ENCODE assay signal across 9 mouse cellular contexts in genomic region chr6:87424037-87424816, GRCm38 (mm10). TPM values are rescaled to one million over a fixed set of nuclear protein-coding genes. Genes with fewer than 3 reads are reported as not detected.
DNase-seq lines count a peak whose midpoint lies in the region; ATAC-seq and TF ChIP-seq lines count a peak whose summit lies in the region.
"Had no signal": no experiment of that assay in that cellular context is flagged by ENCODE, and none has a peak within 500 bp of the region (broad histone marks: within the 10 kb centered on the region; RNA-seq: fewer than 3 reads in every experiment).

No protein-coding gene starts in this region.

- no peak for ATAC-seq in midbrain, embryonic 14.5 days (ENCODE audit: low FRiP score, low TSS enrichment)
- ATAC-seq in midbrain, embryonic 11.5 days (ENCODE audit: low FRiP score): no peak
- no peak for ATAC-seq in midbrain, postnatal 0 days (ENCODE audit: low FRiP score)
- no peak for ATAC-seq in erythroblast, adult 5-6 weeks (replicated peaks; ENCODE audit: low FRiP score, poor library complexity, severe bottlenecking)
- no peak for ATAC-seq in inflammation-experienced regulatory T-cells, adult 6 months

- H3K27me3 ChIP-seq in midbrain, embryonic 14.5 days (ENCODE audit: control insufficient read depth, insufficient read depth, low read length): no peaks in the 10 kb centered on the region
- no peaks in the 10 kb centered on the region for H3K27me3 ChIP-seq in midbrain, embryonic 11.5 days (ENCODE audit: control insufficient read depth, insufficient read depth, low read length)
- no peaks in the 10 kb centered on the region for H3K27me3 ChIP-seq in midbrain, postnatal 0 days (ENCODE audit: insufficient read depth, low read length)

- no peak overlapping the region for H3K27ac ChIP-seq in midbrain, embryonic 14.5 days (replicated peaks; ENCODE audit: low read depth, low read length)
- H3K27ac ChIP-seq in midbrain, embryonic 11.5 days (ENCODE audit: low read depth, low read length): no peak overlapping the region
- no peak overlapping the region for H3K27ac ChIP-seq in midbrain, postnatal 0 days (ENCODE audit: low read depth, low read length)
- H3K27ac ChIP-seq: limb, embryonic 12.5 days had no signal

- no peaks in the 10 kb centered on the region for H3K9me3 ChIP-seq in midbrain, embryonic 14.5 days (ENCODE audit: control insufficient read depth, low read length)
- no peaks in the 10 kb centered on the region for H3K9me3 ChIP-seq in midbrain, embryonic 11.5 days (ENCODE audit: control insufficient read depth, low read length)
- no peaks in the 10 kb centered on the region for H3K9me3 ChIP-seq in midbrain, postnatal 0 days (ENCODE audit: low read length)
- H3K9me3 ChIP-seq: limb, embryonic 12.5 days had no signal

- WGBS in midbrain, embryonic 14.5 days: 50% methylated on average over 19 of the region's 19 CpGs
- WGBS in midbrain, embryonic 11.5 days: 82% methylated on average over 19 of the region's 19 CpGs
- 47% methylated on average over 19 of the region's 19 CpGs for WGBS in midbrain, postnatal 0 days

- intact Hi-C loops in heart, postnatal 36 days (cut with DNase I): no loop called here

- H3K36me3 ChIP-seq in midbrain, embryonic 14.5 days (ENCODE audit: control insufficient read depth, insufficient read depth, low read length): no peaks in the 10 kb centered on the region
- H3K36me3 ChIP-seq in midbrain, embryonic 11.5 days (ENCODE audit: control insufficient read depth, insufficient read depth, low read length): no peaks in the 10 kb centered on the region
- no peaks in the 10 kb centered on the region for H3K36me3 ChIP-seq in midbrain, postnatal 0 days (ENCODE audit: insufficient read depth, low read length)
- H3K36me3 ChIP-seq: limb, embryonic 12.5 days had no signal

- DNase-seq in cerebellum, postnatal 14 days: peak; percentile 53 to 76
- no peak for DNase-seq in cerebellum, adult 11-12 months
- peak; percentile 67 for DNase-seq in midbrain, embryonic 14.5 days
- DNase-seq in midbrain, embryonic 11.5 days (ENCODE audit: low spot score, missing footprints): no peak
- DNase-seq in heart, postnatal 36 days: peak; percentile 22 to 41
- peak; percentile 45 for DNase-seq in midbrain, postnatal 0 days (ENCODE audit: low spot score)

- H3K4me3 ChIP-seq in midbrain, embryonic 14.5 days (replicated peaks; ENCODE audit: low read depth, low read length): no peak overlapping the region
- no peak overlapping the region for H3K4me3 ChIP-seq in midbrain, embryonic 11.5 days (ENCODE audit: low read depth, low read length)
- H3K4me3 ChIP-seq in midbrain, postnatal 0 days (ENCODE audit: low read depth, low read length): peak overlapping the region; percentile 9; the same call in 1 of the 2 replicates
- H3K4me3 ChIP-seq: limb, embryonic 12.5 days had no signal

- TF ChIP-seq CTCF in midbrain, postnatal 0 days (IDR thresholded peaks at IDR 0.05): peak; percentile 13; the same call in 1 of the 2 replicates

- H3K9ac ChIP-seq in midbrain, embryonic 14.5 days (replicated peaks; ENCODE audit: low read length): no peak overlapping the region
- H3K9ac ChIP-seq in midbrain, embryonic 11.5 days (ENCODE audit: low read length): no peak overlapping the region
- H3K9ac ChIP-seq in midbrain, postnatal 0 days (replicated peaks; ENCODE audit: low read length, poor library complexity, severe bottlenecking): no peak overlapping the region
- H3K9ac ChIP-seq: limb, embryonic 12.5 days had no signal

- no peaks in the 10 kb centered on the region for H3K4me1 ChIP-seq in midbrain, embryonic 14.5 days (ENCODE audit: control insufficient read depth, insufficient read depth, low read length)
- H3K4me1 ChIP-seq in midbrain, embryonic 11.5 days (ENCODE audit: control insufficient read depth, insufficient read depth, low read length): no peaks in the 10 kb centered on the region
- H3K4me1 ChIP-seq in midbrain, postnatal 0 days (ENCODE audit: insufficient read depth, low read length): no peaks in the 10 kb centered on the region
- H3K4me1 ChIP-seq: limb, embryonic 12.5 days had no signal

- H3K4me2 ChIP-seq in midbrain, embryonic 14.5 days (ENCODE audit: low read length): peak overlapping the region; percentile 30
- H3K4me2 ChIP-seq in midbrain, embryonic 11.5 days: no peak overlapping the region
- H3K4me2 ChIP-seq in midbrain, postnatal 0 days (ENCODE audit: low read depth, low read length, poor library complexity, severe bottlenecking): peak overlapping the region; percentile 24
- H3K4me2 ChIP-seq: limb, embryonic 12.5 days had no signal

RNA-seq across cellular contexts. Expression of gene Bmp10, which starts 4.6 kb away (rescaled TPM):
- polyA plus RNA-seq in midbrain, embryonic 14.5 days (2014; fragmentation: Nextera tagmentation; extraction: Ambion mirVana): not detected in 2 replicates
- not detected in 2 replicates for polyA plus RNA-seq in midbrain, embryonic 11.5 days (2014; fragmentation: Nextera tagmentation; extraction: Ambion mirVana)
- 10 to 100 TPM; 26.3 to 39.5 TPM for total RNA-seq in heart, postnatal 36 days (2021)
- not detected in 2 replicates for total RNA-seq in midbrain, postnatal 0 days (2014; rRNA removed)
- polyA plus RNA-seq in midbrain, postnatal 0 days (2015; fragmentation: Nextera tagmentation; extraction: Ambion mirVana): not detected in 2 replicates
- total RNA-seq in erythroblast, adult 5-6 weeks (2015; ENCODE audit: low replicate concordance): not detected in 2 replicates
- not detected in 2 replicates for total RNA-seq in erythroblast, adult 5-6 weeks (2017; ENCODE audit: low replicate concordance)
- polyA plus RNA-seq in inflammation-experienced regulatory T-cells, adult 6 months (2017; shearing (Covaris generic)): not detected
- polyA plus RNA-seq: limb, embryonic 12.5 days had no signal

RNA-seq across cellular contexts. Expression of gene Gkn3, which starts 35.5 kb away (rescaled TPM):
- 0.27 TPM in 1 of 2 replicates, not detected in the other for polyA plus RNA-seq in midbrain, embryonic 14.5 days (2014; fragmentation: Nextera tagmentation; extraction: Ambion mirVana)
- 0.42 TPM in 1 of 2 replicates, not detected in the other for polyA plus RNA-seq in midbrain, embryonic 11.5 days (2014; fragmentation: Nextera tagmentation; extraction: Ambion mirVana)
- total RNA-seq in heart, postnatal 36 days (2021): 1 to 10 TPM in 1 of 2 experiments, under 1 TPM in 1; 0.84 to 2.2 TPM
- 2.6 TPM in 1 of 2 replicates, not detected in the other for total RNA-seq in midbrain, postnatal 0 days (2014; rRNA removed)
- polyA plus RNA-seq in midbrain, postnatal 0 days (2015; fragmentation: Nextera tagmentation; extraction: Ambion mirVana): 0.99 and 1.2 TPM in 2 replicates
- not detected in 2 replicates for total RNA-seq in erythroblast, adult 5-6 weeks (2015; ENCODE audit: low replicate concordance)
- total RNA-seq in erythroblast, adult 5-6 weeks (2017; ENCODE audit: low replicate concordance): not detected in 2 replicates
- polyA plus RNA-seq in inflammation-experienced regulatory T-cells, adult 6 months (2017; shearing (Covaris generic)): not detected
- polyA plus RNA-seq: limb, embryonic 12.5 days had no signal

RNA-seq across cellular contexts. Expression of gene Gkn2, which starts 51.1 kb away (rescaled TPM):
- not detected in 2 replicates for polyA plus RNA-seq in midbrain, embryonic 14.5 days (2014; fragmentation: Nextera tagmentation; extraction: Ambion mirVana)
- not detected in 2 replicates for polyA plus RNA-seq in midbrain, embryonic 11.5 days (2014; fragmentation: Nextera tagmentation; extraction: Ambion mirVana)
- not detected for total RNA-seq in heart, postnatal 36 days (2021)
- not detected in 2 replicates for total RNA-seq in midbrain, postnatal 0 days (2014; rRNA removed)
- not detected in 2 replicates for polyA plus RNA-seq in midbrain, postnatal 0 days (2015; fragmentation: Nextera tagmentation; extraction: Ambion mirVana)
- total RNA-seq in erythroblast, adult 5-6 weeks (2015; ENCODE audit: low replicate concordance): not detected in 2 replicates
- not detected in 2 replicates for total RNA-seq in erythroblast, adult 5-6 weeks (2017; ENCODE audit: low replicate concordance)
- not detected for polyA plus RNA-seq in inflammation-experienced regulatory T-cells, adult 6 months (2017; shearing (Covaris generic))
- polyA plus RNA-seq: limb, embryonic 12.5 days had no signal

Comparison
In these comparisons a context has a peak if more than half of its experiments do, and no peak if none do; other contexts are left out.
1. DNase-seq: peak in cerebellum, postnatal 14 days (2 of 2), midbrain, embryonic 14.5 days (single experiment), heart, postnatal 36 days (2 of 2) and midbrain, postnatal 0 days (single experiment); none in cerebellum, adult 11-12 months (single experiment) and midbrain, embryonic 11.5 days (single experiment).